Mouse (Mus musculus): ENCODE data around the gene Dera. TPM values are rescaled to one million over a fixed set of nuclear protein-coding genes. Genes with fewer than 3 reads are reported as not detected.

The Dera gene
- polyA plus RNA-seq, 1 experiment from 2014 or later = 62.3 TPM

Other genes with a start within 250 kb of the Dera start
- 16.2 and 18.4 TPM in 2 replicates for gene Eps8, start 99.7 kb upstream of the Dera start, polyA plus RNA-seq (2016; fragmentation: Nextera tagmentation; extraction: Ambion mirVana)
- 136 and 138 TPM in 2 replicates for gene Strap, start 19.5 kb upstream of the Dera start, polyA plus RNA-seq (2016; fragmentation: Nextera tagmentation; extraction: Ambion mirVana)

Measured in heart, embryonic 12.5 days (tissue).